Mouse (Mus musculus) MEL (cell line): ENCODE measurements around the gene Acvrl1. TPM values are rescaled to one million over a fixed set of nuclear protein-coding genes. Genes with fewer than 3 reads are reported as not detected.

Experiments
- DNase-seq: peaks from one replicate; pipeline ENCODE4 v3.0.0; 2011; ENCODE audit warnings: low read depth, low spot score
- H3K27ac ChIP-seq: 2 replicates; pipeline ENCODE4 v1.5.1; 2012; ENCODE audit warnings: low read depth, mild to moderate bottlenecking, control low read depth, low read length, moderate library complexity; ENCODE audit not compliant: control insufficient read depth
- H3K27me3 ChIP-seq, 2 experiments: fragments of 150-350 bp in 1 of 2; sonication (generic) in 1 of 2; 2 replicates each; pipeline ENCODE4 v1.6.1; 2012; ENCODE audit warnings: low read length in 2 of 2, mild to moderate bottlenecking in 2 of 2, improper control_type of control experiment in 1 of 2, moderate library complexity in 1 of 2; ENCODE audit not compliant: insufficient read depth in 2 of 2, control insufficient read depth in 1 of 2
- H3K36me3 ChIP-seq, 2 experiments: 2 replicates each; pipeline ENCODE4 v1.6.1; 2012 to 2014; ENCODE audit warnings: low read length in 2 of 2, improper control_type of control experiment in 1 of 2, inconsistent platforms in 1 of 2, mild to moderate bottlenecking in 1 of 2; ENCODE audit not compliant: insufficient read depth in 2 of 2, control insufficient read depth in 1 of 2
- H3K4me1 ChIP-seq, 2 experiments: fragments of 150-350 bp in 1 of 2; sonication (generic) in 1 of 2; 2 replicates each; pipeline ENCODE4 v1.6.1; 2012; ENCODE audit warnings: low read length in 2 of 2, improper control_type of control experiment in 1 of 2, mild to moderate bottlenecking in 1 of 2; ENCODE audit not compliant: insufficient read depth in 2 of 2, control insufficient read depth in 1 of 2
- H3K4me3 ChIP-seq, 2 experiments: fragments of 150-350 bp in 1 of 2; sonication (generic) in 1 of 2; 2 replicates each; pipeline ENCODE4 v1.5.1; 2012; ENCODE audit warnings: low read depth in 2 of 2, low read length in 2 of 2, mild to moderate bottlenecking in 2 of 2, moderate library complexity in 2 of 2, control low read depth in 1 of 2, improper control_type of control experiment in 1 of 2; ENCODE audit not compliant: control insufficient read depth in 1 of 2, insufficient read depth in 1 of 2
- H3K79me2 ChIP-seq: 2 replicates; pipeline ENCODE4 v1.6.1; 2012; ENCODE audit warnings: mild to moderate bottlenecking, low read length, moderate library complexity; ENCODE audit not compliant: control insufficient read depth, poor library complexity, insufficient read depth
- H3K9ac ChIP-seq: 2 replicates; pipeline ENCODE4 v1.6.1; 2012; ENCODE audit warnings: low read depth, mild to moderate bottlenecking, control low read depth, low read length, moderate library complexity; ENCODE audit not compliant: control insufficient read depth, poor library complexity, severe bottlenecking
- H3K9me3 ChIP-seq: fragments of 150-350 bp; sonication (generic); replicated peaks from 2 replicates; pipeline ENCODE4 v1.6.1; 2012; ENCODE audit warnings: mild to moderate bottlenecking, low read length, improper control_type of control experiment, moderate library complexity; ENCODE audit not compliant: insufficient read depth
- E2F4 ChIP-seq: IDR thresholded peaks from 2 replicates; pipeline ENCODE4 v1.6.1; 2011; ENCODE audit warnings: low read depth, low read length, improper control_type of control experiment, borderline replicate concordance
- EP300 ChIP-seq, 2 experiments: IDR thresholded peaks; 2 replicates each; pipeline ENCODE4 v1.6.1; 2011; ENCODE audit warnings: improper control_type of control experiment in 2 of 2, low read length in 2 of 2, low read depth in 1 of 2, mild to moderate bottlenecking in 1 of 2
- JUND ChIP-seq: IDR thresholded peaks from 2 replicates; pipeline ENCODE4 v1.6.1; 2011; ENCODE audit warnings: low read depth, mild to moderate bottlenecking, improper control_type of control experiment, low read length
- KAT2A ChIP-seq: conservative IDR thresholded peaks from 2 replicates; pipeline ENCODE4 v1.6.1; 2012; ENCODE audit warnings: low read depth, low read length, improper control_type of control experiment, inconsistent platforms
- MAX ChIP-seq: IDR thresholded peaks from 2 replicates; pipeline ENCODE4 v1.6.1; 2011; ENCODE audit warnings: low read length, improper control_type of control experiment
- MEF2A ChIP-seq: IDR thresholded peaks from 2 replicates; pipeline ENCODE4 v1.6.1; 2014; ENCODE audit warnings: low read depth, mild to moderate bottlenecking, inconsistent platforms, low read length, improper control_type of control experiment; ENCODE audit not compliant: poor library complexity, insufficient replicate concordance, severe bottlenecking; ENCODE audit errors: extremely low read depth
- MYB ChIP-seq: IDR thresholded peaks from 2 replicates; pipeline ENCODE4 v1.6.1; 2011; ENCODE audit warnings: mild to moderate bottlenecking, low read depth, low read length, improper control_type of control experiment
- RCOR1 ChIP-seq: IDR thresholded peaks from 2 replicates; pipeline ENCODE4 v1.6.1; 2012; ENCODE audit warnings: low read depth, mild to moderate bottlenecking, inconsistent platforms, low read length, improper control_type of control experiment
- SIN3A ChIP-seq: IDR thresholded peaks from 2 replicates; pipeline ENCODE4 v1.6.1; 2012; ENCODE audit warnings: low read length, improper control_type of control experiment, inconsistent platforms
- TBP ChIP-seq: IDR thresholded peaks from 2 replicates; pipeline ENCODE4 v1.8.0; 2011; ENCODE audit warnings: low read depth, low read length, improper control_type of control experiment
- ZC3H11A ChIP-seq: IDR thresholded peaks from 2 replicates; pipeline ENCODE4 v1.6.1; 2012; ENCODE audit warnings: low read depth, mild to moderate bottlenecking, inconsistent platforms, low read length, improper control_type of control experiment
- polyA plus RNA-seq, 2 experiments: library from polyadenylated mRNA; stranded (reverse) in 1 of 2; unstranded in 1 of 2; fragments of >175 nt in 1 of 2; fragments of >200 nt in 1 of 2; gene quantifications; 2 replicates each; pipeline versions ENCODE4 v1.2.1 to v1.2.4; 2012; ENCODE audit warnings: low replicate concordance in 2 of 2, low read depth in 1 of 2; ENCODE audit not compliant: insufficient read length in 2 of 2, insufficient read depth in 1 of 2, missing spikeins in 1 of 2
- total RNA-seq: library from RNA; depleted of rRNA; stranded (reverse); fragments of 300-350 nt; gene quantifications from 2 replicates; pipeline ENCODE4 v1.2.3, GENCODE M21; 2012

The Acvrl1 gene
- total and polyA plus RNA-seq, 3 experiments, result 0.08 to 0.18 TPM; not detected in 1

GRCm38 (mm10) chr15:101181106-101181466 lies 52.8 kb downstream of the Acvrl1 start:
- no peak overlapping the region for H3K9ac ChIP-seq
- H3K4me1 ChIP-seq, result peaks cover 11% of the 10 kb centered on the region in 2 experiments
- DNase-seq, result no peak
- no peaks in the 10 kb centered on the region for H3K9me3 ChIP-seq
- H3K27me3 ChIP-seq, result no peaks in the 10 kb centered on the region
- no peak overlapping the region for H3K4me3 ChIP-seq
- H3K36me3 ChIP-seq, result peaks cover 0 to 13% of the 10 kb centered on the region in 2 experiments; a peak in 3 of 4 replicates
- TF ChIP-seq MYB, result no peak
- no peak for TF ChIP-seq MAX
- TF ChIP-seq ZC3H11A, result no peak
- peaks cover 34% of the 10 kb centered on the region for H3K79me2 ChIP-seq
- no peak overlapping the region for H3K27ac ChIP-seq

- no peak for TF ChIP-seq MEF2A
- no peak for TF ChIP-seq KAT2A
- no peak for TF ChIP-seq SIN3A
- Histone ChIP-seq H3K9me3 (no peaks in the 10 kb centered on the region), H3K79me2 (peaks cover 32% of the 10 kb centered on the region), H3K27me3 (no peaks in the 10 kb centered on the region), H3K27ac (no peak overlapping the region), H3K36me3 (peaks cover 0 to 8% of the 10 kb centered on the region in 2 experiments; a peak in 3 of 4 replicates), H3K4me3 (no peak overlapping the region), H3K4me1 (peaks cover 7% of the 10 kb centered on the region in 2 experiments), H3K9ac (no peak overlapping the region)
- no peak for DNase-seq
These were observed 53.2 kb downstream of the Acvrl1 start for GRCm38 (mm10) chr15:101181500-101181899.

GRCm38 (mm10) chr15:101182676-101183075 lies 54.4 kb downstream of the Acvrl1 start:
- Histone ChIP-seq H3K27me3 (no peaks in the 10 kb centered on the region), H3K9me3 (no peaks in the 10 kb centered on the region), H3K4me1 (0 out of 4 replicates have a peak, but pooled peaks cover 0 to 1% of the 10 kb centered on the region in 2 experiments), H3K27ac (no peak overlapping the region), H3K9ac (no peak overlapping the region), H3K79me2 (peaks cover 30% of the 10 kb centered on the region), H3K36me3 (peaks cover 0 to 3% of the 10 kb centered on the region in 2 experiments; a peak in 3 of 4 replicates), H3K4me3 (no peak overlapping the region)
- TF ChIP-seq E2F4 (no peak), JUND (no peak), EP300 (IDR thresholded peaks at IDR 0.05; ENCODE audit: low read depth in 1 of 2, low read length in 2 of 2) (no peak), TBP (no peak), RCOR1 (no peak)
- no peak for DNase-seq
